Mouse (Mus musculus): ENCODE results near the gene Rnf135.
"Not testable (repeated sequence)": the region's sequence is repeated elsewhere in the genome, so short reads cannot be mapped to it uniquely, and the experiment has no call there.

Gene Rnf135

DNA sequence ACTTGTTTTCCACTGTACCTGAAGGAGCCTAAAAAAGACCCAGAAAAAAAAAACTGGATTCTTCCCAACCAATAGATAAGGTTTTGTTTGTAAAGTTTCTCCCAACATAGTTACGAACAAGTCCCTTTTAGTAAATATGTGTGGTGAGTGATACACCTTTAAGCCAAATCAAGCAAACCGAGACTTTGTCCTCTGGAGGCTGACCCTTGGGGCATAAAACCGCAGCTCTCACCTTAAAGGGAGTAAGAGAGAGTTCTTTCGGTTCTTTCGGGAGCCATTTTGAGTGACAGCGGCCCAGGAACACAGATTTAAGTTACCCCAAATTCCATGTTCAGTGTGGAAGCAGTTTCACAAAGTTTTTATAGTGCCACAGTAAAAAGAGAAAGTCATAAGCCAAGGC lies 18.6 kb downstream of the Rnf135 start:
- DNase-seq (ENCODE audit: low spot score in 2 of 2): no peak

DNA sequence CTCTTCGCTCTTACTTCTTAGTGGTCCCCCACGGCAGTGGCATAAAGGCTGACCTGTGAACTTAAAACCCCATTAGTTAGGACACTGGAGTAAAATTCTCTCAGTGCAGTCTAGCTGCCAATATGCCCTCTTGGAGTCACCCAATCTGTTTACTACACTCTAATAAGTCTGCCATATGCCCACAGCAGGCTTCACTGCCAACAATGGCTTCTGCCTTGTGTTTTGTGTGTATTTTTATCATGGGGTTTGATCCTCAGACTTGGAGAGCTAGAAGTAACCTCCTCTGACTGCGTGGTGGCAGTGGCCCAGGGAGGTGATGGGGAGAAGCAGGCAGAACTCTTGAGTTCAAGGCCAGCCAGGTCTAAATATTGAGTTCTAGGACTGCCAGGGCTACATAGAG lies 20.4 kb downstream of the Rnf135 start:
- no peak for DNase-seq (ENCODE audit: low spot score in 2 of 2)

GRCm38 (mm10) chr11:80204941-80205340 lies 21.3 kb downstream of the Rnf135 start:
- DNase-seq (ENCODE audit: low spot score in 2 of 2): no peak

- peak in 1 of 2 experiments; percentile 35 for DNase-seq (ENCODE audit: low spot score in 2 of 2)
These were observed 24.8 kb downstream of the Rnf135 start for GRCm38 (mm10) chr11:80208465-80208859.

- peak; percentile 96 to 97 for DNase-seq (ENCODE audit: low spot score in 2 of 2)
These were observed 25.5 kb downstream of the Rnf135 start, which contains the start of gene Rhot1 for GRCm38 (mm10) chr11:80208860-80209800. TSS of gene Rhot1 (plus strand) at chr11:80209019.

DNA sequence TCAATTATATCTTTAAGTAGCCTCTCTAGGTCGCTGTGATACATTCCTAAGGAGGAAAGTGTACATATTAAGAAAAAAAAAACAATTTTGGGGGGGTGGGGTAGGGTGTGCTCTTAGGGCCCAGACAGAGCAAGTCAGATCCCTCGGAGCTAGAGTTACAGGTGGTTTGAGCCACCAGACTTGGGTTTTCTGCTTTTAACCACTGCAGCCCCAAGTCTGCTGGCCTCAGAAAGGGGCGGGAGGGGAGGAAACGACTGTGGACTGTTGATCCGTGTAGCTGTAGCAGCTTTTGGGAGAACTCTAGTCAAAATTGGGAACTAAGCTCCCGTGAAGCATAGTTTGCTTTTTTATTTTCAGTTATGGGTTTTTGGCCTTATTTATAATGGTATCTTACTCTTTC lies 26.7 kb downstream of the Rnf135 start:
- no peak for DNase-seq (ENCODE audit: low spot score in 2 of 2)

DNA sequence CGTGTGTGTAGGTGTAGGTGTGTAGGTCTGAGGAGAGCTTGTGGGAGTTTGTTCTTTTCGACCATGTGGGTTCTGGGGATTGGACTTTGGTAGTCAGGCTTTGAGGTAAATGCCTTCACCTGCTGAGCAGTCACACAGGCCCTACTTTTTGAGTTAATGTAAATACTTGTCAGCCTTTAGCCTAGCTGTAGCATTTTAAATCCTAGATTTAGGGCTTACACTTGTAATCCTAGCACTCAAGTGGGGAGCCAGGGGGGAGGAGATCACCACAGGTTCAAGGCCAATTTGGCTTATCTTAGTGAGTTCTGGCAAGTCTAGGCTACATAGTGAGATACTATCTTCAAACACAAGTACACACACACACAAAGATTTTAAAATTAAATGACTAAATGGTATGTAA lies 28.6 kb downstream of the Rnf135 start:
- DNase-seq (ENCODE audit: low spot score in 2 of 2): no peak

GRCm38 (mm10) chr11:80215291-80215690 lies 31.6 kb downstream of the Rnf135 start:
- no peak for DNase-seq (ENCODE audit: low spot score in 2 of 2)

- no peak for DNase-seq (ENCODE audit: low spot score in 2 of 2)
These were observed 35.1 kb downstream of the Rnf135 start for GRCm38 (mm10) chr11:80218657-80219293.

GRCm38 (mm10) chr11:80230066-80230465 lies 46.4 kb downstream of the Rnf135 start:
- not testable (repeated sequence) for DNase-seq (ENCODE audit: low spot score in 2 of 2)

GRCm38 (mm10) chr11:80237278-80237677 lies 53.6 kb downstream of the Rnf135 start:
- DNase-seq (ENCODE audit: low spot score in 2 of 2): no peak

DNA sequence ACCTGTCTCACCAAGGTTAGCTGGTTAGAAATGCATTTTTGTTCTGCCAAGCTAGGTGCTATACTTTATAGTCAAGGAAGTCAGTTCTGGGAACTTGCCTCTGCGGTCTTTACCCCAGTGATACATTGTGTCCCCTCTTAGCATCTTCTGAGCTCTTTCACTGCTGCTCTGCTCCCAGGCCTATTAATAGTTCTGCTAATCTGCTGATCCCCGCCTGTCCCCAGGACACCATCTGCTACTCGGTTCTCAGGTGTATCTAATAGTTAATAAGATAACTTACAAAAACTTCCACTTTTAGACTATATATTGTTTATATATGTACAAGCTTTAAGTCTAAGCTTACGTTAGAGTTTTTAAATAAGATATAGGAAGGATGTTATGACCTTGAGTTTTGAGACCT lies 54.7 kb downstream of the Rnf135 start:
- DNase-seq (ENCODE audit: low spot score in 2 of 2): no peak

DNA sequence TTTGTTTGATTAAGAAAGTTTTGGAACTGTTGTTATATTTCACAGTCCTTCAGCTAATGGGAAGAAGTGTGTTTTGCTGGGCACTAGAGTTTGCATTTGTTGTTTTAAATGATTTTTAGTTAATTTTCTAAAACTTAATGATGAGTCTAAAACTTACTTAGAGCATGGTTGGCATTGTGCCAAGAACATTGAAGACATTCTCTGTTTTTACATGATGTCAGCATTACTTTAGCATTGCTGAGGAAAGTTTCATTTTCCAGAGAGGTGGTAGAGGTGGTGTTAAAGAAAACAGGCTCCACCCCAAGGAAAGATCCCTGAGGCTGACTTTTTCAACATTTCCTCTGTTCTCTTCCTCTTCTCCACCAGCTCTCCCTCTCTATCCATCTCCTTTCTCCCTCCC lies 63.4 kb downstream of the Rnf135 start:
- no peak for DNase-seq (ENCODE audit: low spot score in 2 of 2)

DNA sequence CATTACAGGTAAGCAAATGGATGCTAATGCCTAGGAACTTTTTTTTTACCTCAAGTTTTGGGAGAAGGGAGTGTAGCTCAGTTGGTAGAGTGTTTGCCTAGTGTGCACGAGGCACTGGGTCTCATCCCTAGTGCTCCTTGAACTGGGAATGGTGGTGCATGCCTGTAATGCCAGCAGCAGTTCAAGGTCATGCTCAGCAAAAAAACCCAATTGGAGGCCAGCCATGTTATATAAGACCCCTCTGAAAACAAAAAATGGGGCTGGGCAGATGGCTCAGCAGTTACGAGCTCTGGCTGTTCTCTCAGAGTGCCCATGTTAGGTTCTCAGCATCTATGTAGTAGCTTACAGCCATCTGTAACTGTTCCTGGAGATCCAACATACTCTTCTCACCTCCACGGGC lies 64.9 kb downstream of the Rnf135 start:
- DNase-seq (ENCODE audit: low spot score in 2 of 2): no peak
